Mouse (Mus musculus) limb, embryonic 13.5 days (tissue): Measurements from ENCODE around the gene Rabep2. TPM values are rescaled to one million over a fixed set of nuclear protein-coding genes. Genes with fewer than 3 reads are reported as not detected.
"Not testable (repeated sequence)": the region's sequence is repeated elsewhere in the genome, so short reads cannot be mapped to it uniquely, and the experiment has no call there.

Experiments used
- ATAC-seq: fragments of 200-750 bp; cut with Nextera tagmentation; 2 replicates; pipeline ENCODE4 v1.8.0; 2017; ENCODE audit warnings: low read depth, moderate number of reproducible peaks, moderate TSS enrichment; ENCODE audit not compliant: low FRiP score
- H3K27ac ChIP-seq: fragments of 300-500 bp; sonication (generic); 2 replicates; pipeline ENCODE4 v1.5.1; 2015; ENCODE audit warnings: inconsistent platforms, mild to moderate bottlenecking, moderate library complexity
- H3K27me3 ChIP-seq: fragments of 300-500 bp; sonication (generic); 2 replicates; pipeline ENCODE4 v1.6.1; 2015; ENCODE audit warnings: mild to moderate bottlenecking, inconsistent platforms
- H3K36me3 ChIP-seq: fragments of 300-500 bp; sonication (generic); 2 replicates; pipeline ENCODE4 v1.6.1; 2015; ENCODE audit warnings: inconsistent platforms, mild to moderate bottlenecking, moderate library complexity
- H3K4me1 ChIP-seq: fragments of 300-500 bp; sonication (generic); 2 replicates; pipeline ENCODE4 v1.6.1; 2015; ENCODE audit warnings: inconsistent platforms
- H3K4me2 ChIP-seq: fragments of 300-500 bp; sonication (generic); replicated peaks from 2 replicates; pipeline ENCODE4 v1.6.1; 2015; ENCODE audit warnings: inconsistent platforms, mild to moderate bottlenecking, moderate library complexity
- H3K4me3 ChIP-seq: fragments of 300-500 bp; sonication (generic); 2 replicates; pipeline ENCODE4 v1.5.1; 2015; ENCODE audit warnings: moderate library complexity, mild to moderate bottlenecking, inconsistent platforms
- H3K9ac ChIP-seq: fragments of 300-500 bp; sonication (generic); 2 replicates; pipeline ENCODE4 v1.6.1; 2015; ENCODE audit warnings: mild to moderate bottlenecking, inconsistent platforms
- H3K9me3 ChIP-seq: fragments of 300-500 bp; sonication (generic); 2 replicates; pipeline ENCODE4 v1.6.1; 2016; ENCODE audit warnings: inconsistent platforms
- WGBS: fragments of 180-500 bp; shearing (Covaris S2); methylation state at CpG from one replicate; pipeline ENCODE4 v1.1.7; 2015; 5-methylcytosine and 5-hydroxymethylcytosine counted together
- polyA plus RNA-seq: library from polyadenylated mRNA; unstranded; fragments of >200 nt; fragmentation: Nextera tagmentation; extraction: Ambion mirVana; gene quantifications from 2 replicates; pipeline ENCODE4 v1.2.1, GENCODE M21; 2015

Gene Rabep2
- 36.6 and 37.0 TPM in 2 replicates for polyA plus RNA-seq

DNA sequence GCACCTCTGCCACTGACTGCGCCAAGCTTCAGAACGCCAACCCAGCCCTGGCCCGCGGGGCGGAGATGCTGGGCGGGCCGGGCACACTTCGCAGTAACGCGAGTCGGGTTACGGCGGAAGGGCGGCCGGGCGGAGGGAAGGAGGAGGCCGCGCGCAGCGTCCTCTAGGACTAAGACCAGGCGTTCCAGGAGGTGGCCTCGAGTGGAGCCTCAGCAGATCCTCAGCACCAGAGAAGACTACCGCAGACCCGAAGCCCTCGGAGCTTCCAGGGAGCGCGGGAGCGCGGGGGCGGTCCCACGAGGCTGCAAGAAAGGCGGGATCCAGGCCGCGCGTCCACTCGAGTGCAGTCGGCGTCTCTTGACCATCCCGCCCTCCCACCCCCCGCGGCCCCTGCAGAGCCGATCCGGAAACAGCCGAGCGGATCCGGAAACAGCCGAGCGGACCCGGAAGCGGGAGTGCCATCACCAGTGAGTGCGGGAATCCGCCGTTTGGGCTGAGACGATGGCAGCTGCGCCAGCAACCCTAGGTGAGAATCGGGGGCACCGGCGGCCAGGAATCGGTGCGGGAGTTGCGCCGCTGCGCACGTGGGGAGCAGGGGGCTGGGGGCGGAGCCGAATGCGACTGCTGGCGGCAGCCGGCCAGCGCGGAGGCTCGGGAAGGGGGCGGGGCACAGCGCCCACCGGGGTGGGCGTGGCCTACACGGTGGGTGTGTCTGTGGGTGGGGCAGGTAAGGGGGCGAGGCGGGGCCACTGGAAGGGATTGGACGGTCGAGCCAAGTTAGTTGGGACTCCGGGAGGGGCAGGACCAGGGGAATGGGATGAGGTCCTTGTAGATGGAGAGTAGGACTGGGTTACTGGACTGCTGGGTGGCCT is at the start of gene Rabep2:
Gene Rabep2 (plus strand): TSS at position 129 of the 872 bp plus-strand sequence.
- under 1% methylated on average over 82 of the region's 82 CpGs for WGBS
- H3K9me3 ChIP-seq = no peaks in the 10 kb centered on the region
- H3K36me3 ChIP-seq = peaks cover 15% of the 10 kb centered on the region
- H3K27me3 ChIP-seq = no peaks in the 10 kb centered on the region
- peak within 1 kb of the TSS; percentile 90 for H3K9ac ChIP-seq
- peaks cover 15% of the 10 kb centered on the region for H3K4me1 ChIP-seq
- peak within 1 kb of the TSS; percentile 67 for H3K4me3 ChIP-seq
- peak within 1 kb of the TSS; percentile 71 for H3K4me2 ChIP-seq
- ATAC-seq = peak; percentile 94
- H3K27ac ChIP-seq = peak within 1 kb of the TSS; percentile 95

DNA sequence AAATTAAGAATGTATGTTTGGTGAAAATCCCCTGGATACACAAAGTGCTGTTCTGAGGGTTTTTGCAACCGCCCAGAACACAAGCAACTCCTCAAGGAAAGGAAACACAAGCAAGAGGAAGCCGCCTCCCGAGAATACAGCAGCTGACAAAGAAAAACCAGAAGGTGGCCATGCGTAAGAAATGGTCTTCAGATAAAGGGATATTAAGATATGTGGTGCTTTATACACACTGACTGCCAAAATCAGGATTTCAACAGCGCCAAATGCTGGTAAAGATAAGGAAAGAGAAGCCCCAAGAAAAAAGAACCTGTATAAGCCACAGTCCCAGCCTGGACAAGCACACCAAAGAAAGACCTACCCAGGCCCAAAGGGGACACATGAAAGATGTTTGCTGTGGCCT is 45.0 kb upstream of the Rabep2 start:
- no peak overlapping the region for H3K9ac ChIP-seq
- peaks cover 40% of the 10 kb centered on the region for H3K36me3 ChIP-seq
- H3K4me3 ChIP-seq = no peak overlapping the region
- no peak for ATAC-seq
- no peak overlapping the region for H3K27ac ChIP-seq
- no peaks in the 10 kb centered on the region for H3K9me3 ChIP-seq
- H3K4me1 ChIP-seq = no peaks in the 10 kb centered on the region
- WGBS = 88% methylated on average over 5 of the region's 5 CpGs
- no peak overlapping the region for H3K4me2 ChIP-seq
- H3K27me3 ChIP-seq = no peaks in the 10 kb centered on the region

DNA sequence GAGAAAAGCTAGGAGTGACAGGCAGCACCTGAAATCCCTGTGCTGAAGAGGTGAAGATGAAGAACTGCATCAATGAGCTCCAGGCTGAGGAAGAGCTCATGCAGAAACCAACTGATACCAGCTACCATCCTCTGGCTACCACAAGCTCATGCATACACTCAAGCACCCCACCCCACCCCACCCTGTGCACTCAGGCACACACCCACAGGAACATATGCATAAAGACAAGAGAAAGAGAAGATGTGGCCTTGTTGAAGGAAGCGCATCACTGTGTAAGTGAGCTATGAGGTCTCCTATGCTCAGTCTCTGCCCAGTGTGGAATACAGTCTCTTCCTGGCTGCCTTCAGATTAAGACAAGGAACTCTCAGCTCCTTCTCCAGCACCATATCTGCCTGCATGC is 40.4 kb upstream of the Rabep2 start:
- H3K27ac ChIP-seq = no peak overlapping the region
- 92% methylated on average over 1 of the region's 1 CpGs for WGBS
- H3K4me2 ChIP-seq = no peak overlapping the region
- no peak for ATAC-seq
- peaks cover 71% of the 10 kb centered on the region for H3K36me3 ChIP-seq
- H3K4me3 ChIP-seq = no peak overlapping the region
- H3K9ac ChIP-seq = no peak overlapping the region
- H3K27me3 ChIP-seq = no peaks in the 10 kb centered on the region
- no peaks in the 10 kb centered on the region for H3K9me3 ChIP-seq
- H3K4me1 ChIP-seq = no peaks in the 10 kb centered on the region

DNA sequence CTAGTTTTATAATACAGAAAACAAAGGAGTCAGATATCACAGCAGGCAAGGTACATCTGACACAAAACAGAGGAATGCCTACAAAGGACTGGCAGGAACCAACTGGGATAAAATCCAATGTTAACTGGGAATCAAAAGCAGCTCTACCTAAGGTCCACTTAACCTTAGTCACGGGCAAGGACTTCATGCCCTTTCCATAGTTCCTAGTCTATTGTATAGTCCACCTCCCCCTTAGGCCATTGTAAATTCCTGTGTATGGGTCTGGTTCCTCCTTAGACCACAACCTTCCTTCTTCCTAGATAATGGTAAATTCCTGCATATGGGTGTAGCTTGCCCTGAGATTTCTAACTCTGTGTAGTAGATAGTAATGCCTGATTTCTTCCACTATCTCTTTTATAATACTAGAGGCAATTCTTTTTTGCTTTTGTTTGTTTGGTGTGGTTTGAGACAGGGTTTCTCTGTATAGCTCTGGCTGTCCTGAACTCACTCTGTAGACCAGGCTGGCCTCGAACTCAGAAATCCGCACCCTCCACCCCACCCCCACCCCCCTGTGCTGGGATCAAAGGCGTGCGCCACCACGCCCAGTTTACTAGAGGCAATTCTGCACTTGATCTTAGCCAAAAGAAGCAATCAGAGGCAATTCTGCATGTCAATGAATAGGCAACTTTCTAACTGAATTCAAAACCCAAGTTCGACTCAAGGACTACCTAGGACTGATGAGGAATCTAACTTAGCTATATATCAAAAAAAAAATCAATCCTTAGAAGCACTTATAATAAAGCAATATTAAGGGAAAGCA is 36.3 kb upstream of the Rabep2 start:
- ATAC-seq, H3K4me2 ChIP-seq, H3K4me3 ChIP-seq, H3K27me3 ChIP-seq, H3K9ac ChIP-seq, H3K27ac ChIP-seq, H3K9me3 ChIP-seq: not testable (repeated sequence)
- 88% methylated on average over 7 of the region's 7 CpGs for WGBS
- H3K36me3 ChIP-seq = peaks cover 47% of the 10 kb centered on the region
- H3K4me1 ChIP-seq = peaks cover 10% of the 10 kb centered on the region

DNA sequence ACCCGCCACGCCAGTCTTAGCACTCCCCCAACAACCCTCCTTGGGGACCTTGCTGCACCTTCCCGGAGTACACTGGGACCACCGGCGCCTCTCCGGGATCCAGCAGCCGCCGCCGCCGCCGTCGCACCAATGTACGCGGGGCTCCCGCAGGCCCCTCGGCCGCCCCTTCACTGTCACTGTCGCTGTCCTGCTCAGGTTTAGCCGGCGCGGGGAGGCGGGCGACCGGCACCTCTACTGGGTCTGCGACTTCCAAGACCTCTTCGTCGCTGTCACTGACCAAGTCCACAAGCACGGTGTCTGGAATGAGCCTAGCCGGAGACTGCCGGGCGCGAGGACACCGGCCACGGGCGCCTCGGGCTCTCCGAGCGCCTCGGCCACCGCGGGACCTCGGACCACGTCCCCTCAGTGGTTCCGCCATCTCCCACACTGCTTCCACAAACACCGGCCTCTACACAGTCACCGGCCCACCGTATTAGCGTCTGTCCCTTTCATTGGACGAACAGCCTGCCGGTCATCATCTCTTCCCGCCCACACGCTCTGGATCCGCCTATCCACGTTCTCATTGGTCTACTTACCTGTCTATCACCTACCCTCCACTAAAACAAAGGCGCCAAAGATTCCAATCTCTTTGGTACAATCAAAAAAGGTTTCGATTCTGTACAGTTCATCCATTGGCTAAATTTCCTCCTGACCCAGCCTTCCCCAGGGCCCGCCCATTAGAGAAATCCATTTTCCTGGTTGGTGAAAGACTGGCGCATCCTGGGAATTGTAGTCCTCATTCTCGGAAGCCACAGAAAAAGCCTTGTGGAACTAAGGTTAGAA is 32.0 kb upstream of the Rabep2 start, which contains the start of gene Nfatc2ip:
Gene Nfatc2ip (minus strand): TSS at position 440 of the 822 bp plus-strand sequence.
- H3K9me3 ChIP-seq = no peaks in the 10 kb centered on the region
- H3K4me3 ChIP-seq = peak within 1 kb of the TSS; percentile 93
- peak within 1 kb of the TSS; percentile 84 for H3K9ac ChIP-seq
- H3K4me1 ChIP-seq = peaks cover 12% of the 10 kb centered on the region
- H3K27ac ChIP-seq = no peak within 1 kb of the TSS
- no peaks in the 10 kb centered on the region for H3K27me3 ChIP-seq
- H3K4me2 ChIP-seq = peak within 1 kb of the TSS; percentile 88
- ATAC-seq = peak; percentile 100
- H3K36me3 ChIP-seq = peaks cover 9% of the 10 kb centered on the region; the same call in 1 of the 2 replicates
- under 1% methylated on average over 59 of the region's 59 CpGs for WGBS

DNA sequence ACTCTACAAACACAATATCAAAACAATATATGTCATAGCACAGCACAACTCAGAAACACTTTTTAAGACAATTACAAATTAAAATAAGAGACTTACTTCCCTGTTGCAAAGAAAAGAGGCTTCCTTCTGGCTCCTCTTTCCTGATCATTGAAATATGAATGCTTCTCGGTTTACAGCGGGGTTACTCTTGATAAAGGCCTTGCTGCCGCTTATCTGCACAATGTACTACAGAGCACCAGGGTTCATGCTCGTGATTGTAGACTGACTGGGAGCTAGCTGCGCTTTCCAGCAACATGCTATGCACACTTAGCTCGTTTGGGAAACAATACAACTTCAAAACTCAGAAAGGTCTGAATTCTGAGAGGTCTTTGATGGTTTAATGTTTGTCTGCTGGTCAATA is 31.3 kb upstream of the Rabep2 start:
- Histone ChIP-seq H3K4me2 (peak overlapping the region; percentile 47), H3K4me1 (peaks cover 12% of the 10 kb centered on the region), H3K9me3 (no peaks in the 10 kb centered on the region), H3K27ac (no peak overlapping the region), H3K4me3 (0 out of 2 replicates have a peak overlapping the region, but pooled peaks have one; percentile 4), H3K36me3 (0 out of 2 replicates have a peak, but pooled peaks cover 5% of the 10 kb centered on the region), H3K9ac (no peak overlapping the region), H3K27me3 (no peaks in the 10 kb centered on the region)
- WGBS = 55% methylated on average over 6 of the region's 6 CpGs
- no peak for ATAC-seq

DNA sequence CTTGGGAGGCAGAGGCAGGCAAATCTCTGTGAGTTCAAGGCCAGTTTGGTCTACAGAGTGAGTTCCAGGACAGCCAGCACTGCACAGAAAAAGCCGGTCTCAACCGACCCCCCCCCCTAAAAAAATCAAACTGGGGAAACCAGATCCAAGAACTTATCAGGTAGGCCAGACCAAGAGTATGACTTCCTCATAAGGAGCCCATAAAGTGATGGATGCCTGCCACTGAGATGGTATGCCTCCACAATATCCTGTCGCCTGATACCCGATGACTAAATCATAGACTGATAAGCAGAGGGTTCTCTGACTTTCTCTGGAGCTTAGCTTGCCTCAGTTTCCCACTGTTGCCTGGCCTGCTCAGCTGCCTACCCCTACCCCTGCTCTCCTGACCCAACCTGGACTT is 30.7 kb upstream of the Rabep2 start:
- Histone ChIP-seq H3K27me3 (no peaks in the 10 kb centered on the region), H3K4me2 (no peak overlapping the region), H3K36me3 (0 out of 2 replicates have a peak, but pooled peaks cover 5% of the 10 kb centered on the region), H3K9ac (no peak overlapping the region), H3K27ac (no peak overlapping the region), H3K4me3 (no peak overlapping the region), H3K4me1 (peaks cover 12% of the 10 kb centered on the region), H3K9me3 (no peaks in the 10 kb centered on the region)
- ATAC-seq = no peak
- 97% methylated on average over 4 of the region's 4 CpGs for WGBS

DNA sequence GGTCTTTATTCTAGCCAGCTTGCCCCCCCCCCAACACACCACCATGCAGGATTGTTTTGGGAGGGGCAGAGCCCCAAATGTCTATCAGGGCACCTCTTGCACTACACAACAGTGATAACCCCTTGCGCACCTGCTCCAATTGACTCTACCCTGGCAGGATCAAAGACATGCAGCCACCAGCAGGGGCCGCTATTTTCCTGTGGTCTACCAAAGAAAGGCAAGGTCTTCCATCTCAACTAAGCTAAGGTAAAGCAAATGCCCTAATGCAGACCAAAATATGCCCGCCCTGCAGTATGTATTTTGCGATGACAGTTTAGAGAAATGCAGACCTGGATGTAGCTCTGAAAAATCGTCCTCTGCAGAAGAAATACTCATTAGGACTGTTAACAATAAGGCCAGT is 29.0 kb upstream of the Rabep2 start:
- no peaks in the 10 kb centered on the region for H3K36me3 ChIP-seq
- 7% methylated on average over 5 of the region's 5 CpGs for WGBS
- no peaks in the 10 kb centered on the region for H3K9me3 ChIP-seq
- no peak overlapping the region for H3K4me2 ChIP-seq
- no peak overlapping the region for H3K9ac ChIP-seq
- H3K27me3 ChIP-seq = no peaks in the 10 kb centered on the region
- no peak for ATAC-seq
- no peak overlapping the region for H3K4me3 ChIP-seq
- no peak overlapping the region for H3K27ac ChIP-seq
- H3K4me1 ChIP-seq = peaks cover 12% of the 10 kb centered on the region

DNA sequence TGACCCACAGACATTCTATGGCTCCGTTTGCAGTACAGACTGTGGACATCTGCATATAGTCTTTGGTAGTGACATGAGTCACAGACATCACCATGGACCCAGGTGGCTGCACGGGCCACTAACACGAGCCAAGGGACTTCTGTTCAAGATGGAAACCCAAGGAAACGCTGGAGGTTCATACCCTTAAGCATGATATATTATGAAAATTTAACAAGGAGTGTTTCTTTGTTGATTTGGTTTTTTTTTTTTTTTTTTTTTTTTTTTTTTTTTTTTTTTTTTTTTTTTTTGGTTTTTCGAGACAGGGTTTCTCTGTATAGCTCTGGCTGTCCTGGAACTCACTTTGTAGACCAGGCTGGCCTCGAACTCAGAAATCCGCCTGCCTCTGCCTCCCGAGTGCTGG is 26.0 kb upstream of the Rabep2 start:
- H3K27ac ChIP-seq, H3K9me3 ChIP-seq, H3K36me3 ChIP-seq, H3K9ac ChIP-seq, H3K4me3 ChIP-seq, H3K4me1 ChIP-seq, H3K27me3 ChIP-seq, H3K4me2 ChIP-seq, ATAC-seq: not testable (repeated sequence)
- 74% methylated on average over 8 of the region's 8 CpGs for WGBS

DNA sequence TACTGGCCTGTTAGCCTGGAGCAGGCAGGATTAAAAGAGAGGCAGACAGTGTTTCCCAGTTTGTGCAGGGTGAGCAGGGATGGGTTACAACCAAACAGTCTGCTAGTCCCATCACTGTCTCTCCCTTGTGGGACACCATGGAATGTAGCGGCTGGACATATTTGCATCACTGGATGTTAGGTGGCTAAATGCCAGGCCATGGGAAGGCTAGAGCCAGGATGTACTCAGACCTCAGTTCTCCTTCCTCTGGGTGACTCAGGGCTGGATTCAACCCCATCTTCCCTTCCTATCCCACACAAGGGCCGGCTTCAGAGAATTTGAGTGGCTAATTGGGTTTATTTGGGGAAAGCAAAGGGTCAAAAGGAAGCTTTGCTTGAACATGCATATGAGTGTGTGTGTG is 19.9 kb upstream of the Rabep2 start:
- Histone ChIP-seq H3K9ac (no peak overlapping the region), H3K27ac (no peak overlapping the region), H3K4me2 (no peak overlapping the region), H3K4me3 (no peak overlapping the region), H3K4me1 (no peaks in the 10 kb centered on the region), H3K27me3 (no peaks in the 10 kb centered on the region), H3K36me3 (no peaks in the 10 kb centered on the region), H3K9me3 (no peaks in the 10 kb centered on the region)
- WGBS = 76% methylated on average over 2 of the region's 2 CpGs
- no peak for ATAC-seq

DNA sequence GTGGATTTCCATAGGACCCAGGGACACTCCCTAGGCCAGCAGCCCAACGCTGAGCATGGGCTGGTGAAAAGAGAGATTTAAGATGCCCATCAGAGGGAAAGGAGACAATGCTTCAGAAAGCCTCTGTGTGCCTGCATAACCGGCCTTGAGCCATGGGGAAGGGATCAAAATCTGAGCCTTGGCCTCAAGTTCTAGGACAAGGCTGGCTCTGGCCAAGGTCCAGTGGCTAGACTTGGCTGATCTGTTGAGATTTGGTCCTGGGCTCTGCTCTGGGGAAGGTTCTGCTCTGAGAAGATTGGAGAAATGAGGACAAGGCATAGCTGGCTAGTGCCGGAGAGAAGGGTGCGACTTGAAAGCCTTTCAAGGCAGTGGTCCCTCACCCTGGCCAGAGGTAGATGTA is 17.5 kb upstream of the Rabep2 start:
- H3K36me3 ChIP-seq = no peaks in the 10 kb centered on the region
- 92% methylated on average over 4 of the region's 4 CpGs for WGBS
- no peak overlapping the region for H3K4me3 ChIP-seq
- no peak for ATAC-seq
- H3K4me2 ChIP-seq = no peak overlapping the region
- no peak overlapping the region for H3K9ac ChIP-seq
- no peaks in the 10 kb centered on the region for H3K9me3 ChIP-seq
- no peaks in the 10 kb centered on the region; the same call in 1 of the 2 replicates for H3K27me3 ChIP-seq
- no peak overlapping the region for H3K27ac ChIP-seq
- H3K4me1 ChIP-seq = no peaks in the 10 kb centered on the region
